ENCODE assay signal across 29 mouse cellular contexts in genomic region chr2:138123331-138123730, GRCm38 (mm10).
DNase-seq lines count a peak whose midpoint lies in the region; ATAC-seq and TF ChIP-seq lines count a peak whose summit lies in the region.
"Had no signal": no experiment of that assay in that cellular context is flagged by ENCODE, and none has a peak within 500 bp of the region (broad histone marks: within the 10 kb centered on the region; RNA-seq: fewer than 3 reads in every experiment).

No protein-coding gene starts in this region.

- DNase-seq in kidney, postnatal 25 days: no peak
- peak; percentile 13 for DNase-seq in brain, embryonic 14.5 days (ENCODE audit: low read depth)
- DNase-seq in embryo, embryonic 9.5 days (ENCODE audit: extremely low spot score): peak; percentile 15
- DNase-seq in hindbrain, embryonic 14.5 days (ENCODE audit: low spot score): peak; percentile 27
- no peak for DNase-seq in heart, adult 9 months (ENCODE audit: low spot score in 2 of 2)
- no peak for DNase-seq in lung, postnatal 4 days
- DNase-seq: adrenal gland, postnatal 14 days; cerebellum, adult 11-12 months; cerebellum, adult 9-11 months; gastrocnemius, adult 2 months; heart, adult 2 months; heart, postnatal 14 days; kidney, adult 9 months; kidney, postnatal 36 days; left cerebral cortex, postnatal 4 days; liver, postnatal 0 days; right cerebral cortex, postnatal 25 days; thymus, postnatal 25 days had no signal

- 33% methylated on average over 5 of the region's 5 CpGs for WGBS in kidney, embryonic 15.5 days
- WGBS in hindbrain, embryonic 14.5 days: 31% methylated on average over 5 of the region's 5 CpGs

- H3K4me1 ChIP-seq in kidney, embryonic 15.5 days: no peaks in the 10 kb centered on the region
- peaks cover 6% of the 10 kb centered on the region; the same call in 1 of the 2 replicates for H3K4me1 ChIP-seq in hindbrain, embryonic 14.5 days (replicated peaks; ENCODE audit: control insufficient read depth, insufficient read depth, low read length)
- H3K4me1 ChIP-seq: forebrain, embryonic 10.5 days; forebrain, embryonic 15.5 days; liver, embryonic 12.5 days; midbrain, embryonic 12.5 days; stomach, embryonic 15.5 days had no signal

- H3K4me2 ChIP-seq in kidney, embryonic 15.5 days: no peak overlapping the region
- no peak overlapping the region for H3K4me2 ChIP-seq in hindbrain, embryonic 14.5 days (replicated peaks)
- H3K4me2 ChIP-seq: embryonic facial prominence, embryonic 13.5 days; forebrain, embryonic 15.5 days; hindbrain, embryonic 15.5 days; liver, embryonic 12.5 days; midbrain, embryonic 12.5 days; stomach, embryonic 15.5 days had no signal

- TF ChIP-seq CTCF in brain, embryonic 14.5 days (IDR thresholded peaks at IDR 0.05; ENCODE audit: borderline replicate concordance, extremely low read depth, insufficient read depth, insufficient read length): no peak

- no peaks in the 10 kb centered on the region for H3K27me3 ChIP-seq in kidney, embryonic 15.5 days
- H3K27me3 ChIP-seq in hindbrain, embryonic 14.5 days (ENCODE audit: control insufficient read depth, insufficient read depth, low read length): no peaks in the 10 kb centered on the region
- H3K27me3 ChIP-seq: embryonic facial prominence, embryonic 13.5 days; forebrain, embryonic 15.5 days; hindbrain, embryonic 15.5 days; liver, embryonic 12.5 days; midbrain, embryonic 12.5 days; stomach, embryonic 15.5 days had no signal

- no peak overlapping the region for H3K4me3 ChIP-seq in kidney, embryonic 15.5 days (replicated peaks)
- no peak overlapping the region for H3K4me3 ChIP-seq in hindbrain, embryonic 14.5 days (replicated peaks; ENCODE audit: low read length)
- H3K4me3 ChIP-seq: embryonic facial prominence, embryonic 13.5 days; forebrain, embryonic 10.5 days; forebrain, embryonic 15.5 days; gastrocnemius, adult 2 months; heart, adult 2 months; hindbrain, embryonic 15.5 days; layer of hippocampus, adult 2 months; liver, embryonic 12.5 days; midbrain, embryonic 12.5 days; stomach, embryonic 15.5 days had no signal

- no peak for TF ChIP-seq POLR2A in brain, embryonic 14.5 days (IDR thresholded peaks at IDR 0.05; ENCODE audit: borderline replicate concordance, extremely low read depth, insufficient read depth, insufficient read length, poor library complexity, severe bottlenecking)

- H3K9me3 ChIP-seq in kidney, embryonic 15.5 days (replicated peaks): peaks cover 2% of the 10 kb centered on the region; the same call in 1 of the 2 replicates
- H3K9me3 ChIP-seq in hindbrain, embryonic 14.5 days (ENCODE audit: control insufficient read depth, low read length): peaks cover 3% of the 10 kb centered on the region; the same call in 1 of the 2 replicates
- H3K9me3 ChIP-seq: embryonic facial prominence, embryonic 13.5 days; forebrain, embryonic 15.5 days; hindbrain, embryonic 15.5 days; liver, embryonic 12.5 days; midbrain, embryonic 12.5 days; stomach, embryonic 15.5 days had no signal

- 0 out of 2 replicates have a peak, but pooled peaks have one; percentile 43 for ATAC-seq in kidney, embryonic 15.5 days (replicated peaks; ENCODE audit: low FRiP score)
- ATAC-seq in hindbrain, embryonic 14.5 days (ENCODE audit: low FRiP score): 0 out of 2 replicates have a peak, but pooled peaks have one; percentile 37
- no peak for ATAC-seq in inflammation-experienced regulatory T-cells, adult 6 months
- ATAC-seq: forebrain, embryonic 15.5 days; intestine, embryonic 16.5 days; liver, embryonic 12.5 days; liver, postnatal 0 days had no signal

- H3K9ac ChIP-seq in kidney, embryonic 15.5 days: no peak overlapping the region
- H3K9ac ChIP-seq in hindbrain, embryonic 14.5 days: no peak overlapping the region
- H3K9ac ChIP-seq: embryonic facial prominence, embryonic 13.5 days; forebrain, embryonic 15.5 days; hindbrain, embryonic 15.5 days; liver, embryonic 12.5 days; liver, postnatal 0 days; midbrain, embryonic 12.5 days; stomach, embryonic 15.5 days had no signal

- H3K27ac ChIP-seq in kidney, embryonic 15.5 days: no peak overlapping the region
- H3K27ac ChIP-seq in hindbrain, embryonic 14.5 days: no peak overlapping the region
- H3K27ac ChIP-seq: embryonic facial prominence, embryonic 13.5 days; forebrain, embryonic 10.5 days; forebrain, embryonic 15.5 days; gastrocnemius, adult 2 months; heart, adult 2 months; hindbrain, embryonic 15.5 days; layer of hippocampus, adult 2 months; liver, embryonic 12.5 days; midbrain, embryonic 12.5 days; stomach, embryonic 15.5 days had no signal

- no peaks in the 10 kb centered on the region for H3K36me3 ChIP-seq in kidney, embryonic 15.5 days
- H3K36me3 ChIP-seq in hindbrain, embryonic 14.5 days (replicated peaks; ENCODE audit: control insufficient read depth, insufficient read depth): no peaks in the 10 kb centered on the region
- H3K36me3 ChIP-seq: embryonic facial prominence, embryonic 13.5 days; forebrain, embryonic 10.5 days; forebrain, embryonic 15.5 days; hindbrain, embryonic 15.5 days; liver, embryonic 12.5 days; midbrain, embryonic 12.5 days; stomach, embryonic 15.5 days had no signal

Comparison
In these comparisons a context has a peak if more than half of its experiments do, and no peak if none do; other contexts are left out.
1. DNase-seq: peak in brain, embryonic 14.5 days (single experiment), embryo, embryonic 9.5 days (single experiment) and hindbrain, embryonic 14.5 days (single experiment); none in kidney, postnatal 25 days (0 of 2), heart, adult 9 months (0 of 2) and lung, postnatal 4 days (0 of 2).